Mouse (Mus musculus): ENCODE measurements around the gene Ttll1.

Ttll1 gene

DNA sequence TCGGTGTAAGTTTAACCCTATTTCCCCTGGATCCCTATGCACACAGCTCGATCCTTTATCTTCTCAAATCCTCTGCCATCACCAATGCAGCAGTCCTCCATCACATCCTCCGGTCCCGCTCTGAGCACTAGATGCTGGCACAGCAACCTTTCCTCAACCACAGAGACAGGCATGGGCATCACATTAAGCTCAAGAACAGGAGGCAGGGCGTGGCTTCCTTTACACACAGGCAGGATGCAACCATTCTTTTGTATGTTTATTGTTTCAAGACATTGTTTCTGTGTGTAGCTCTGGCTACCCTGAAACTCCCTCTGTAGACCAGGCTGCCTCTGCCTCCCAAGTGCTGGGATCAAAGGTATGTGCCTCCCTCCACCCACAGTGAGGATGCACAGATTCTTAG is 55.1 kb downstream of the Ttll1 start:
- DNase-seq (ENCODE audit: extremely low read depth, low read depth), result no peak

DNA sequence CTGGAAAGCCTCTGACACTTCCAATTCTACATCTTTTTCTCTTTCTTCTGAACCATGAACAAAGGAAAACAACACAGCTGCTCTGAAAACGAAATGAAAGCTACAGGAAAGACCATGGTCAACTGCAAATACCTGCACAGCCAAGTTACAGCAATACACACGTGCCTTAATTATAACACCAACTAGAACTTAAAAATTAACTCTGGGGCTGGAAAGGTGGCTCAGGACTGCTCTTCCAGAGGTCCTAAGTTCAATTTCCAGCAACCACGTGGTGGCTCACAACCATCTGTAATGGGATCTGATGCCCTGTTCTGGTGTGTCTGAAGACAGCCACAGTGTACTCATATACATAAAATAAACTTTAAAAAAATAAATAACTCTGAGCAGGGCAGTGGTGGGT is 55.7 kb downstream of the Ttll1 start:
- DNase-seq (ENCODE audit: extremely low read depth, low read depth), result no peak

DNA sequence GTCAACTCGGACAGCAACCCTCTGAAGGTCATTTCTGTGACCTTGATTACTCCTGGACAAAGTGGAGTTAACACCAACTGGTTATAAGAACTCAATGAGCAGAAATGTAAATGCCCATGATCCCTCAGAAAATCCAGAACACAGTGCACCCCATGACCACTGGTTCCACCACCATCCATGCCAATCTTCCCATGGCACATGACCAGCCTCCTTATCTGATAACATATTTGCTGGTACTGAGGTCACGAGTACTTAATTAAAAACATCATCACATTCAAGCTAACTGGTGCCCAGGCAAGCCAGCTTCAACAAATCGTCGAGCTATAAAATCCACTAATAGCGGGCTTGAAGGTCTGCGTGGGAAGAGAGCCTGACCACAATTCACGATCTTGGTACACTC is 56.3 kb downstream of the Ttll1 start:
- DNase-seq (ENCODE audit: extremely low read depth, low read depth), result no peak

DNA sequence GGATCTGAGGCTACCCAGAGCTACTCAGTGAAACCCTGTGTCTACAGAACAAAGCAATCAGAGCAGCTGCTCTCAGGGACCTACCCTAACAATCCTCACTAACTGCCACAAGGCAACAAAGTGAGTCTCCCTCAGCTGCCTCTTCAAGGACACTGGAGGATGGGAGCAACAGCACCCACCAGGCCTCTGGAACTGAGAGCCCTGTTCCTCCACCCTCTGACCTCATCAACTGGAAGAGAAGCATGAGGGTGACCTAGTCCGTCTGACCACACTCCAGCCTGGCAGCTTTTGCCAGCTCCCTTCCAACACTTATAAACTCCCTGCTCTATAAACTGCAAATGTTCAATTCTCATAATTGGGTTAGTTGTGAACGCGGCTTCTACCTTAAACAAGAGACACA is 56.8 kb downstream of the Ttll1 start:
- no peak for DNase-seq (ENCODE audit: extremely low read depth, low read depth)

DNA sequence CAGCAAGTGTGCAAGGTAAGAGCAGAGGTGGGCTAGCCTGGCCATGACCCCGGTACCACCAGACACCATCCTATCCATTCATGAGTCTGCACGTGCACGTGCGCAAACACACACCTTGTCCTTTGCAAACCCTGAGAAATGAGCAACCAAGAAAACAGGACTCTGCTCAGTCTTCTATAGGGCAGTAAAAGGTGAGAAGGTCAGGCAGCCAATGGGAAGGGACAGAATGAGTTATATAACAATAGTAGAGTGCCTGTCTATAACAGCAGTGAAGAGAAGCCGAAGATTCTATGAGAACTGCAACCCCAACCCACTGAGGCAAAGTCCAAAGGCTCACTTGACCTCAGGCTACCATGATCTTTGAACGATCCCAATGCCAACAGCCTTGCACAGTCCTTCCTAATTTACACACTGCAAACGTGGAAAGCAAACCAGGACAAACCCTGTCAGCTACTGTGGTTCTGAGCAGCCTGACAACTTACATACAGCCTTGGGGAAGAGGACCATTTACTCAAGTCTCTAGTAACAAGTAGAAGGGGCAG is 58.4 kb downstream of the Ttll1 start:
- no peak for DNase-seq (ENCODE audit: extremely low read depth, low read depth)

DNA sequence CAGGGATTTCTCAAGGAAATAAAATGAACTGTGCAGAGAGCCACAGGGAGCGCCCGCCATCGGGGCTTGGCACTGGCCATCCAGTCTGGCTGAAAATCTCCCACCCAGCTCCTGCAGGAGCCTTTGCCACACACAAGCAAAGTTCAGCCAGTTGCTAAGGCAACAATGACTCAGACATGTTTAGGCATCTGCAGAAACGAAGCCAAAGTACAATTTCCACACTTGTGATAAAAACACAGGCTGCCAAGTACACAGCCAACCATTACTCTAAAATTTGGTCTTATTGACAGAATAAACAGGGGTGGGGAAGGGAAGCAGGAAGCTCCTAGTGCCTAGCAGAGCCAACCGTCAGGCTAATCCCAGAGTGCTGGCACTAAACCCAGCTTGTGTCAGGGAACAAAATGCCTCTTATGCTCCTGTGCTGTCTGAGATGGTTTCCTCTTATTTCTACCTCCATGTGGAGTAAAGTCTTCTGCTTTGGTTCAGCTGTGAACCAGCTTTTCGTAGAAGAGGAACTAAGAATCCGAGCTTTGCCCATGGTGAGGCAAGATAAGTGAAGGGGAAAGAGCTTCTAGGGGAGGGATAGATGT is 59.0 kb downstream of the Ttll1 start:
- DNase-seq (ENCODE audit: extremely low read depth, low read depth), result peak; percentile 87

DNA sequence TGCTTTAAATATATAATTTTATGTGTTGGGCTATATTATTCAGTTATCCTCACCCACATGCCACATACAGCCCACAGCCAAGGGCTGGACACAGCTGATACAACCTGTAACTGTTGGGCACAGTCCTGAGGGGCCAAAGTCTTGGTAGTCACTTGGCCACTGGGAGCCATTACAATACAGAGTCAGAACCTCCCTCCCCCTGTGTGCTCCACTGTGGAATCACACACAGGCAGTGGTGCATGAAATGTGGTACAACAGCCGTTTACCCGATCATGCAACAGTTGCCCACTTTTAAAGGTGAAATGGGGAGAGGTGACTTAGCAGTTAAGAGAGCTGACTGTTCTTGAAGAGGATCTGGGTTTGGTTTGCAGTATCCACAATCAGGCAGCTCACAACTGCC is 60.7 kb downstream of the Ttll1 start:
- DNase-seq (ENCODE audit: extremely low read depth, low read depth), result no peak

DNA sequence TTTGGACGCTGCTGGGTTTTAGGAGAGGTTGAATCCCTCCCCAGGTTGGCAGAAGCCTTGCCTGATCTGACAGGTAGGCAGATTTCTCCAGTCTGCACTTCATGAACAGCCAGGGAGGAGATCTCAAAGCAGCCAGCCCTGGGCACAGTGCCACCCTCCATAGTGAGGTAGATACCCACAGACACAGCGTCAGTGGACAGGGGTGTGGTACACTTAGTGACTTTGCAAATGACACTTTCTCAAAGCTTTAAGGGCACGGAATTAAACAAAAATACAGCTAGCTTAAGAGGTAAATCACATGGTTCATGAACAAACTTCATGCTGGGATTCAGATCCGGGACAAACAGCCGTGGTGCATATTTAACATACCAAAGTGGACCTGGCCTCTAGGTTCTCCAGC is 62.0 kb downstream of the Ttll1 start:
- no peak for DNase-seq (ENCODE audit: extremely low read depth, low read depth)

DNA sequence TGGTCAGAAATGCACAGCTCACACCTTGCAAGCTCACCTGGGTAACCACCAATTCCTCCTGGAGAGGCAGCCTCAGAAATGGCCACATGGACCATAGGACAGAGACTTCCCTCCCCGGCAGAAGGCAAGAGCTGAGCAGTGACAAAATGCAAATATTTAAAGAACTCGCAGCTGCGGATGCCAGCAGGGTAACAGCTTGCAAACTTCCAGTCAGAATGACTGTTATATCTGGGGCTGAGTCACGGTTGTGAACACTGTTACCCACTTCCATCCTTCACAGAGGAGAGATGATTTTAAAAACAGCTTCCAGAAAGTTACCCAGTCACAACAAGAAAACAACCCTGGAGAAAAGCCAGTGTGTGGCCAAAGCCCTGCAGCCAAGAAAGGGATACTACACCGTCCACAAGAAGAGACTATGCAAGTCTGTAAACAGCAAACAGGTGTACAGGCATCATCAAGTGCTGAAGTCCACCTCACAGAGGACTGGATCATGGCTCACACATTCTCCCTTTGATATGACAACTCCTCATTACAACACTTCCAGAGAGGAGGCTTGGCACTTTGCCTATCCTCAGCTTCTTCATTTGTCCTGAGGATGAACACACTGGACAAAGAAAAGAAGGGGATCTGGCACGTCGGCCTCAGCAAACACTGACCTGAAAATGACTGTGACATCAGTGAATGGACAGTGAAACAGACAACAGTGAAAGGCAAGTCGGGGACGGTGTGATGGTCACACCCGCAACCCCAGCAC is 62.7 kb downstream of the Ttll1 start:
- DNase-seq (ENCODE audit: extremely low read depth, low read depth), result no peak

DNA sequence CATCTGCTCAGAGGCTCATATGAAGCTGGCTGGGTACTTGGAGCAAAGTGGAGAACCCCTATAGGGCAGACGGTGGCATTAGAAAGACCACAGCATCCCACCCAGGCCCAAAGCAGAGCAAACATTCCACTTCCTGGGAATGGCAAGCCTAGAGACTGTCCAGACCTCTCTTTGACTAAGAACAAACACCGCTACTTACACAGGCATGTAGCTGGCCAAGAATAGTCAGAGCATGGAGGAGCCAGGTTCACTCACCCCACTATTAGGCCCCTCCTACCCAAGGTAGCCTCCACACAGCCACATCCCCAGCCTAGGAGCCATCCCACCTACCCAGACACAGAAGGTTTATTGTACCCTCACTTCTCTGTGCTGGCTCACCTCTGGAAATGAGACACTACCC is 64.8 kb downstream of the Ttll1 start:
- DNase-seq (ENCODE audit: extremely low read depth, low read depth), result no peak

DNA sequence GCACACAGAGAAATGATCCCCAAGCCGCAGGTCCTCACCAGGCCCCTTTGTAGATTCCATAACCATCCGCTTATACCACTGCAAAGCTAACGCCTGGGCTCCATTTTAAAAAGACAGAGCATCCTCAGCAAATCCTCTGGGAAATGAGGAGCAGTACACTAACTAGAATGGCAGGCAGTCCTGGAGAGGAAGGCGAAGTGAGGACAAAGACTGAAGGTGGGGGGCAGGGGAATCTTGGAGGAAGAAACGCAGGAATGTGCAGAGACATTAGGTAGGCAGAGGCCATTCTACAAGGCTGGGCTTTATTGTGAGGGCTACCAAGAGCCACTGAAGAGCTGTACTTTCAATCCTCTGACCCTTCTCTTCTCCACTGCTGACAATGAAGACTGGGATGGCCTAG is 65.3 kb downstream of the Ttll1 start:
- DNase-seq (ENCODE audit: extremely low read depth, low read depth), result no peak

DNA sequence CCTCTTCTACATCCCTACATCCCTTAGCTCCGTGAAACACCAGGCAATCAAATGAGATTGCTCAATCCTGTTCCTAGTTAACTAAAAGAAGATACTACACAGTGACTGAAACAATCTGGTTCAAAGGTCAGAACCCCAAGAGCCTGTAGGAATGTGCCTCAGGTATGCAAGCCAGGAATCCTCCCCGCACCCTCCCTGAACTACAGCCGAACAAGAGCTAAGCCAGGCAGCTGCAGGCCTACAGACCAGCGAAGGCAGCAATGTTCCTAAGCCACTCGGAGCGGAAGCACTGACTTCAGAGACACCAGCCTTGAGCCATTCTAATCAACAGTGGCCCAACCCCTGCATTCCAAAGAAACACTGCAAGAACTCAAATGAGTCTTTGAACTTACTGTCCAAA is 66.3 kb downstream of the Ttll1 start:
- DNase-seq (ENCODE audit: extremely low read depth, low read depth), result no peak

DNA sequence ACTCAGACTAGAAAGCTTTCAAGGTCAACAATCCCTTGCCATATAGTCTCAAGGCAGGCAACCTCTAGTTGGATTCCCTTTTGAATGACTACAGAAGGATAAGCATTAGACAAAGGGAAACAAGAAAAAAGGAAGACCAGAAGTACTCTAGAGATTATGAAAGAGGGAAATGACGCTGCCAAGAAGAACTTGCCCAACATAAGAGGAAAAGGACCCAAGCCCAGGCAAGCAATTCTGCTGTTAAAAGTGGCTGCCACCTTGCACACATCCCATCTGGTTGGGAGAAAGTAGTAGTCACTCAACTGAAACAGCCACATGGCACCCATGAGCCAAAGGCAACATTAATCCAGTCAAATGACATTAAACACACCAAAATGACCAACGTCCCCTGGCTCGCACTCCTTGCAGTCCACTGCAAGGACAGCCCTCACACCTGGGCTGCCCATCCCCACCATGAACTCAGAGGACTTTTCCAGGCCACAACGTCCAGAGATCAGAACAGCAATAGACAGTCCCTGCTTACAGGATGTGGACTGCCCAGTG is 68.1 kb downstream of the Ttll1 start:
- no peak for DNase-seq (ENCODE audit: extremely low read depth, low read depth)

DNA sequence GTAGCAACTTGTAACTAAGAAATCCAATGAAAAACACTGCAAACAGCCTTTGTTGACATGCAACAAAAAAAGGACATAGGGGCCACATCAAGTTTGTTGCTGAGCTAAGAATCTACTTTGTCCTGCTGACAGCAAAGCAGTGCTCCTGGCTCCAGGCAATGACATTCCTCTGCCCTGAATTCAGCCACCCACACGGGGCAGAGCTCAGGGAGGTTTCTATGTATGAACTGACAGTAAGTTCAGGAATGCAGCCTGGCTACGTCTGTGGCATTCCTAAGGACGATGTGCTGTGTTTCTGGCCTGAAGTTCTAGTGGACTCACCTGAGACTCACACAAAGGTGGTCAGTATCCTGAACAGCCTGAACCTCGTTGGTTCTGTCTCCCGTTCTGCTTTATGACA is 70.0 kb downstream of the Ttll1 start:
- no peak for DNase-seq (ENCODE audit: extremely low read depth, low read depth)

DNA sequence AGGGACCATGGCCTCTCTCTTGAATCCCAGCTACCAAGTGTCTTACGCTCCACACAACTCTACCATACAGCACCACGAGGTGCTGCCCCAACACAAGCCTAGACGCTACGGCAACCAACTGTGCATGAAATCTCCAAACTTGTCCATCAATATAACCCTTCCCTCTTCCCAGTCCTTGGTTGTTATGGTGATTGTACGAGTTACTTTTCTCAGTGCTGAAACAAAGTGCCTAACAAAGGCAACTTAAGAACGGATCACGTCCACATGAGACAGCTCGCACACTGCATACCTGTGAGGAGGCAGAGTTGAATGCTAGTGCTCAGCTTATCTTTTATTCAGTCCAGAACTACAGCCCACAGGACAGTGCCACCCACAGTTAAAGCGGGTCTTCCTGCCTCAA is 74.2 kb downstream of the Ttll1 start:
- no peak for DNase-seq (ENCODE audit: extremely low read depth, low read depth)

DNA sequence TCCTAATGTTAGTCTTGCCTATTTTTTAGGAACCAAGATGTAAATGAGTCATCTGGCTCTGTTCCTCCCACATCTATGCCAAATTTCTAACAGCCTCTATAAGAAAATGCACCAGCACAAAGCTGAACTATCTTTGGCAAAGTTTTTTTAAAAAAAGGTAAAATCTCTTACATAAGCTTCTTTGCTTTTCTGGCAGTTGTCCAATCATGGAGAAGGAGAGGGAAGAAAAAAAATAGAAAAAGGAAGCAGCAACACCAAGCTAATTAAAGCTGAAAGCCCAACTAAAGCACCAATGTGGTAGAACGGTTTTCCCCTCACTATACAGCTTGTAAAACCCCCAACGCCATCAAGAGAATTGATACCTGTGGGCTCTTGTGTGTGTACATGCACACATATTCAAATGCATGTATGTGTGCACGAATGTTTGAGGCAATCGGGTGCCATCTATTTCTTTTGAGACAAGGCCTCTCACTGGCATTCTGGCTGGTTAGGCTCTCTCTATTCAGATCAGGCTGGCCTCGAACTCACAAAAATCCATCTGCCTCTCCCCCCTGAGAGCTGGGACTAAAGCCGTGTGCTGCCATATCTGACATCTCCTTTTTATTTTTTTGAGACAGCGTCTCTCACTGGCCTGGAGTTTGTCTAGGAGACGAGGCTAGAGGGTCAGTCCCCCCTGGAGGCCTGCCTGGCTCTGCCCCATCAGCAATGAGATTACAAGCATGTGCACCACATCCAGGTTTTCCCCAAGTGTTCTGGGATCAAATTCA is 75.2 kb downstream of the Ttll1 start:
- DNase-seq (ENCODE audit: extremely low read depth, low read depth), result no peak

DNA sequence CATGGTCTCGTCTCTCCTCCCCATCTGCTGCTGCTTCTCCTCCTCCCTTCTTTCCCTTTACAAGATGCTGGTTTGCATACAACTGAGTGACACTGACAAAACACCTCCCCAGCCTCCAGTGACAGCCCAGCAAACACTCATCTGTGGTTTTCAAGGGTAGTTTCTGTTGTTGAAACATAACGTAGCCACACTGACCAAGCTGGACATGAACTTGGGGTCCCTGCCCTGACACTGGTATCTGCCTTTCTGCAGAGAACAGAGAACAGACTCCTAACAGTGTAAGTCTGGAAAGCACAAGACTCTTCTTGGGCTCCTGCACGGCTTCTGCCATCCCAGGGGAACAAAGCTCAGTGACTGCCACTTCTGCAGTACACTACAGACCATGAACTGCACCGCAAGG is 76.0 kb downstream of the Ttll1 start:
- no peak for DNase-seq (ENCODE audit: extremely low read depth, low read depth)

Measured in MEL-GATA-1-ER (cell line).